ENCODE assay signal across 10 mouse cellular contexts in genomic region chr6:134189174-134189573, GRCm38 (mm10).
DNase-seq lines count a peak whose midpoint lies in the region; ATAC-seq and TF ChIP-seq lines count a peak whose summit lies in the region.
"Had no signal": no experiment of that assay in that cellular context is flagged by ENCODE, and none has a peak within 500 bp of the region (broad histone marks: within the 10 kb centered on the region; RNA-seq: fewer than 3 reads in every experiment).

No protein-coding gene starts in this region.

- no peak overlapping the region for H3K4me3 ChIP-seq in layer of hippocampus, adult 2 months
- no peak overlapping the region for H3K4me3 ChIP-seq in embryonic fibroblast, embryonic 13.5 days (ENCODE audit: insufficient read depth, low read length)
- H3K4me3 ChIP-seq in intestine, embryonic 15.5 days (replicated peaks) = no peak overlapping the region
- H3K4me3 ChIP-seq in midbrain, postnatal 0 days (ENCODE audit: low read depth, low read length) = no peak overlapping the region

- H3K27ac ChIP-seq in layer of hippocampus, adult 2 months = peak overlapping the region; percentile 12; the same call in 1 of the 2 replicates
- peak overlapping the region; percentile 71 for H3K27ac ChIP-seq in embryonic fibroblast, embryonic 13.5 days (ENCODE audit: insufficient read depth, low read length)
- H3K27ac ChIP-seq in intestine, embryonic 15.5 days = peak overlapping the region; percentile 81
- H3K27ac ChIP-seq in midbrain, postnatal 0 days (ENCODE audit: low read depth, low read length) = no peak overlapping the region

- no peak overlapping the region for H3K9ac ChIP-seq in intestine, embryonic 15.5 days
- H3K9ac ChIP-seq in midbrain, postnatal 0 days (replicated peaks; ENCODE audit: low read length, poor library complexity, severe bottlenecking) = no peak overlapping the region

- no peaks in the 10 kb centered on the region for H3K9me3 ChIP-seq in intestine, embryonic 15.5 days
- no peaks in the 10 kb centered on the region for H3K9me3 ChIP-seq in midbrain, postnatal 0 days (ENCODE audit: low read length)

- ATAC-seq in intestine, embryonic 15.5 days = peak; percentile 40
- ATAC-seq in midbrain, postnatal 0 days (ENCODE audit: low FRiP score) = peak; percentile 24; the same call in 1 of the 2 replicates

- no peak for TF ChIP-seq CTCF in layer of hippocampus, adult 2 months (conservative IDR thresholded peaks at IDR 0.05)
- TF ChIP-seq CTCF in embryonic fibroblast, embryonic 13.5 days (IDR thresholded peaks at IDR 0.05; ENCODE audit: borderline replicate concordance, insufficient read depth, low read length) = no peak
- no peak for TF ChIP-seq CTCF in midbrain, postnatal 0 days (IDR thresholded peaks at IDR 0.05)

- no peaks in the 10 kb centered on the region for H3K27me3 ChIP-seq in intestine, embryonic 15.5 days (replicated peaks)
- no peaks in the 10 kb centered on the region for H3K27me3 ChIP-seq in midbrain, postnatal 0 days (ENCODE audit: insufficient read depth, low read length)

- 23% methylated on average over 5 of the region's 5 CpGs for WGBS in intestine, embryonic 15.5 days
- 39% methylated on average over 5 of the region's 5 CpGs for WGBS in midbrain, postnatal 0 days

- no peaks in the 10 kb centered on the region for H3K36me3 ChIP-seq in intestine, embryonic 15.5 days
- H3K36me3 ChIP-seq in midbrain, postnatal 0 days (ENCODE audit: insufficient read depth, low read length) = no peaks in the 10 kb centered on the region

- no peak for DNase-seq in layer of hippocampus, adult 2 months (ENCODE audit: low spot score in 2 of 2)
- no peak for DNase-seq in layer of hippocampus, adult 18-20 months (ENCODE audit: low spot score in 2 of 2)
- DNase-seq in midbrain, postnatal 0 days (ENCODE audit: low spot score) = no peak
- no peak for DNase-seq in layer of hippocampus, adult 9-11 months
- DNase-seq in adrenal gland, adult 8-10 months = no peak
- DNase-seq in embryo, embryonic 9.5 days (ENCODE audit: extremely low spot score) = no peak
- DNase-seq: cerebellum, adult 11-12 months; gastrocnemius, postnatal 36 days had no signal

- peaks cover 26% of the 10 kb centered on the region for H3K4me1 ChIP-seq in embryonic fibroblast, embryonic 13.5 days (ENCODE audit: control insufficient read depth, insufficient read depth, low read length)
- H3K4me1 ChIP-seq in intestine, embryonic 15.5 days (replicated peaks) = peaks cover 18% of the 10 kb centered on the region
- H3K4me1 ChIP-seq in midbrain, postnatal 0 days (ENCODE audit: insufficient read depth, low read length) = no peaks in the 10 kb centered on the region

- no peak for TF ChIP-seq POLR2A in embryonic fibroblast, embryonic 13.5 days (IDR thresholded peaks at IDR 0.05; ENCODE audit: low read depth, low read length)

- H3K4me2 ChIP-seq in intestine, embryonic 15.5 days (replicated peaks) = no peak overlapping the region
- no peak overlapping the region for H3K4me2 ChIP-seq in midbrain, postnatal 0 days (ENCODE audit: low read depth, low read length, poor library complexity, severe bottlenecking)
